Mouse (Mus musculus): ENCODE measurements around the gene Sipa1l2.

DNA sequence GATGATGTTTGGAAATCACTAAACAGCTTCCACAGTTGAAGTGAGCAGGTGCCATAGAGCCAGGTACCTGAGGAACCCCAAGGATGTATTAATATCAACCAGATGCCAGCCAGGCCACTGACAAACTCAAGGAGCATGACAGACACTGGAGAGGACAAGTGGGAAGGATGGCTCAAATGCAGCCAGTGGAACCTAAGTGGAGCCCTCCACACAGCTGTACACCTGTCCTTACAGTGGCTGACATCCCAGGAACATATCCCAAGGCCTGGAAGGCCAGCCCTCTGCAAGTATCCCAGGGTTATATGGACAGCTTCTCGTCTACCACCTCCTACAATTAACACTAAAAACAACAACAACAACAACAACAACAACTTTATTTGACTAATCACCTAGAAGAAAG is 57.0 kb downstream of the Sipa1l2 start:
- TF ChIP-seq CTCF (conservative IDR thresholded peaks at IDR 0.05; ENCODE audit: insufficient read depth, insufficient read length, low read depth, low read length): no peak
- no peak for TF ChIP-seq POLR2A (IDR thresholded peaks at IDR 0.05; ENCODE audit: low read depth, low read length)
